Mouse (Mus musculus) common myeloid progenitor, adult 5-6 weeks (primary cell): Measurements from ENCODE around the gene Pon2. TPM values are rescaled to one million over a fixed set of nuclear protein-coding genes. Genes with fewer than 3 reads are reported as not detected.

Source experiments
- ATAC-seq: replicated peaks from 2 replicates; pipeline ENCODE4 v1.8.0; 2016; ENCODE audit warnings: low read depth, mild to moderate bottlenecking, moderate TSS enrichment, inconsistent platforms; ENCODE audit not compliant: poor library complexity, severe bottlenecking
- total RNA-seq: library from RNA; stranded (forward); fragments of 200-1000, 187-1606 nt; gene quantifications from 2 replicates; pipeline ENCODE4 v1.2.3, GENCODE M21; 2017

The Pon2 gene
- total RNA-seq, 1 experiment from 2014 or later: 33.5 TPM

- ATAC-seq: no peak
These were observed 3.4 kb downstream of the Pon2 start for GRCm38 (mm10) chr6:5294659-5295449.

DNA sequence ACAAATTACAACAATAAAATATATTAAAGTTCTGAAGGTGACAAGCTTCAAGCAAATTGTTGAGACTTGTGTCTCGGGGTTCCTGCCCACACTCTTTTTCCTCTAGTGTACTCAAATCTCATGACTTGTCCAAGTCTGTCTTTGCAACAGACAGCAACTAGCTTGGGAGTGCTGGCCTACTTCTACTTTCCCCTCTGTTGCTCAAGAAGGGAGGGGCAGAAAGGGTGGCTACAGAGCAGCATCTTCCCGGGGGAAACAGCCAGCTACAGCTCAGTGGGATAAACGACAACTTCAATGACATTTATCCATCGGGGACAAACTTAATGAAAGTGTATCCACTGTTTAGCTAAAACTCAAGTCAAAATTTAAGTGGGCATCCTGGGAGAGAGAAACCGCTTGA is 5.4 kb downstream of the Pon2 start:
- ATAC-seq: no peak

- peak; percentile 74 for ATAC-seq
These were observed 6.8 kb downstream of the Pon2 start for GRCm38 (mm10) chr6:5291450-5291849.

- ATAC-seq: no peak
These were observed 10.3 kb downstream of the Pon2 start for GRCm38 (mm10) chr6:5287919-5288318.

DNA sequence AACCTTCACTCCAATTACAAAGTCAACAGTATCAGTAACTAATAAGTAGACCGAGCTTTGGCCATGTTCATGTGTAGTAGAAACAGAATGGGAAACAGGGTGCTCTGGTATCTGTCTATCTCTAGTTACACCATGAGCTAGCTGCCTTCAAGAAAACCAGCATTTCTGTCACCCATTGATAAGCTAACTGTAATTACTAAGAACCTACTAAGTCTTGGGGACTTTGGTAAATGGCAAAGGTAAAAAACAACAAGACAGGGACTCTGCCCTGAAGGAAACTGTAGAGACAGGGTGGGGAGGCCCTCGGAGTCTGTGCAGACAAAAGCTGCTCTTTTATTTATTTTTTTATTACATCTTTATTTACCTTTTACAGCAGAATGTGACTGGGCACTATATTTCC is 10.9 kb downstream of the Pon2 start:
- peak; percentile 48 for ATAC-seq

- ATAC-seq: no peak
These were observed 15.8 kb downstream of the Pon2 start for GRCm38 (mm10) chr6:5282418-5282817.

GRCm38 (mm10) chr6:5280576-5281305 is 17.5 kb downstream of the Pon2 start:
- ATAC-seq: no peak

GRCm38 (mm10) chr6:5277972-5278371 is 20.3 kb downstream of the Pon2 start:
- no peak for ATAC-seq

- no peak for ATAC-seq
These were observed 28.6 kb downstream of the Pon2 start for GRCm38 (mm10) chr6:5269641-5270040.

GRCm38 (mm10) chr6:5264793-5265192 is 33.5 kb downstream of the Pon2 start:
- no peak for ATAC-seq

GRCm38 (mm10) chr6:5263250-5263999 is 34.8 kb downstream of the Pon2 start:
- ATAC-seq: peak; percentile 62; the same call in 1 of the 2 replicates

GRCm38 (mm10) chr6:5262322-5263249 is 35.7 kb downstream of the Pon2 start:
- ATAC-seq: 0 out of 2 replicates have a peak, but pooled peaks have one; percentile 18

- peak; percentile 99 for ATAC-seq
These were observed 42.4 kb downstream of the Pon2 start, which contains the start of gene Pon3 for GRCm38 (mm10) chr6:5255722-5256451. Gene Pon3 (minus strand): TSS chr6:5256286.

- no peak for ATAC-seq
These were observed 43.0 kb downstream of the Pon2 start for GRCm38 (mm10) chr6:5255291-5255690.

GRCm38 (mm10) chr6:5254869-5255268 is 43.4 kb downstream of the Pon2 start:
- ATAC-seq: 0 out of 2 replicates have a peak, but pooled peaks have one; percentile 24

- no peak for ATAC-seq
These were observed 52.3 kb downstream of the Pon2 start for GRCm38 (mm10) chr6:5245926-5246325.

GRCm38 (mm10) chr6:5238799-5239198 is 59.5 kb downstream of the Pon2 start:
- no peak for ATAC-seq

- ATAC-seq: no peak
These were observed 60.7 kb downstream of the Pon2 start for GRCm38 (mm10) chr6:5237510-5237909.

DNA sequence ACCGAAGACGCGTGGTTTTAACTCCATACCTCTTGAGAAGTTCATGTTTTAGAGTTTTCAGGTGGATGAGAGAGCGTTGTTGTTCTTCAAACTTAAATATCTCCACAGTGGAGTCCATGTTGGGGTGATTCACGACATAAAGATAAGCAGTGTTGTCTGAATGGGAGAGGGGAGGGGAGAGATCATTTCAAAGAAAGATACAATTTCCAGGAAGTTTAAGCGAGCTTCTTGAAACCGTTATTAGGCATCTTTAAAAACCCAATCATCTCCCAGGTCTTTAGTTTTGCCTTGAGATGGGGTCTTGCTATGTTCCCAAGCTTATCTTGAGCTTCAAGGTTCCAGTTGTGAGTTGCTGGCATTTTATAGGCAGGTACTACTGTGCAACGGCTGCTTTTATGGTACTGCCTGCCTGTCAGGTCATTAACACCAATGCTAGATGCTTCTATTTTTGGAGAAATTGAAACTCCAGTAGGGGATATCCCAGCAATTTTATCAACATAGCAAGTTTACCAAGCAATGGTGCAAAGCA is 61.3 kb downstream of the Pon2 start:
- no peak for ATAC-seq
